Mouse (Mus musculus): Measurements from ENCODE around the gene Focad. TPM values are rescaled to one million over a fixed set of nuclear protein-coding genes. Genes with fewer than 3 reads are reported as not detected.

The Focad gene
- polyA plus RNA-seq, 1 experiment from 2014 or later, result 13.3 TPM

GRCm38 (mm10) chr4:88245494-88245893, 151.1 kb downstream of the Focad start:
- Histone ChIP-seq H3K4me1 (ENCODE audit: control insufficient read depth, insufficient read depth, low read length) (no peaks in the 10 kb centered on the region), H3K4me3 (ENCODE audit: low read depth, low read length) (no peak overlapping the region), H3K27ac (ENCODE audit: low read length) (no peak overlapping the region), H3K9ac (ENCODE audit: low read depth, low read length) (0 out of 2 replicates have a peak overlapping the region, but pooled peaks have one; percentile 36), H3K9me3 (replicated peaks; ENCODE audit: control insufficient read depth, low read length, poor library complexity, severe bottlenecking) (no peaks in the 10 kb centered on the region), H3K36me3 (ENCODE audit: control insufficient read depth, insufficient read depth, low read length) (no peaks in the 10 kb centered on the region), H3K4me2 (ENCODE audit: low read length) (no peak overlapping the region), H3K27me3 (ENCODE audit: control insufficient read depth, insufficient read depth, low read depth, low read length) (no peaks in the 10 kb centered on the region)
- ATAC-seq, result no peak
- 67% methylated on average over 4 of the region's 4 CpGs for WGBS

GRCm38 (mm10) chr4:88261349-88261748, 166.9 kb downstream of the Focad start:
- ATAC-seq, result no peak
- Histone ChIP-seq H3K9ac (ENCODE audit: low read depth, low read length) (no peak overlapping the region), H3K4me1 (ENCODE audit: control insufficient read depth, insufficient read depth, low read length) (peaks cover 11% of the 10 kb centered on the region), H3K4me2 (ENCODE audit: low read length) (no peak overlapping the region), H3K9me3 (replicated peaks; ENCODE audit: control insufficient read depth, low read length, poor library complexity, severe bottlenecking) (no peaks in the 10 kb centered on the region), H3K27me3 (ENCODE audit: control insufficient read depth, insufficient read depth, low read depth, low read length) (no peaks in the 10 kb centered on the region), H3K4me3 (ENCODE audit: low read depth, low read length) (no peak overlapping the region), H3K36me3 (ENCODE audit: control insufficient read depth, insufficient read depth, low read length) (no peaks in the 10 kb centered on the region), H3K27ac (ENCODE audit: low read length) (no peak overlapping the region)
- WGBS, result 87% methylated on average over 5 of the region's 5 CpGs

- Histone ChIP-seq H3K4me1 (ENCODE audit: control insufficient read depth, insufficient read depth, low read length) (peaks cover 11% of the 10 kb centered on the region), H3K4me3 (ENCODE audit: low read depth, low read length) (no peak overlapping the region), H3K9me3 (replicated peaks; ENCODE audit: control insufficient read depth, low read length, poor library complexity, severe bottlenecking) (no peaks in the 10 kb centered on the region), H3K9ac (ENCODE audit: low read depth, low read length) (no peak overlapping the region), H3K36me3 (ENCODE audit: control insufficient read depth, insufficient read depth, low read length) (no peaks in the 10 kb centered on the region), H3K27ac (ENCODE audit: low read length) (peak overlapping the region; percentile 38; the same call in 1 of the 2 replicates), H3K4me2 (ENCODE audit: low read length) (no peak overlapping the region), H3K27me3 (ENCODE audit: control insufficient read depth, insufficient read depth, low read depth, low read length) (no peaks in the 10 kb centered on the region)
- no peak for ATAC-seq
- 33% methylated on average over 1 of the region's 1 CpGs for WGBS
Observed at GRCm38 (mm10) chr4:88264536-88264935, 170.1 kb downstream of the Focad start.

DNA sequence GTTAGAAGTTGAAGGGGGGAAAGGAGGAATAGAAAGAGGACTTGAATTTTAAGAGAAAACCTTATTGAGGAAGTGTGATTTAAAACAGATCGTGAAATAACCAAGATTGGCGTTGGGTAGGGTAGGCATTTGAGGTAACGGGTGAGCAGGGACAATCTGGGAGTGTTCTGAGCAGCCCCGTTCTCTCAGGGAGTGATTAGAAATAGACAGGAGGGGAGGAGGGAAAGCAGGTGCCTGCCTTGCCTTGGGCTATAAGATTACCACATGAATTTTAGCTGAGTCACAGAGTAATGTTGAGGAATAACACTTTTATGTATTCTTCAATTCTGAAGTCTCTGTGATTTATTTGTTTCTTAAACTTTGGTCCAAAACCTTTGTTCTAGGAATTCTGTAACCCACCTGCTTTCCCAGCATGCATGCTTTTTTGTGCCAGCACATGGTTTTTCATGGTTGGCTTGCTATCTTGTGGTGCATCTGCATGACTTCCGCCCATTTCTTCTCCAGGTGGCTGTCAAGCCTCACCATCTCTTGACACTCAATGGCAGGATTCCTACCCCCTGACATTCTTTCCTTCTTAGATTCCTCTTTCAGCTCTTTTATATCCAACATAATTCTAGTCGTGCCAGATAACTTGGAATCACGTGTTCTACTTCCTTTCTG, 176.1 kb downstream of the Focad start:
- Histone ChIP-seq H3K36me3 (ENCODE audit: control insufficient read depth, insufficient read depth, low read length) (no peaks in the 10 kb centered on the region), H3K9ac (ENCODE audit: low read depth, low read length) (no peak overlapping the region), H3K4me1 (ENCODE audit: control insufficient read depth, insufficient read depth, low read length) (no peaks in the 10 kb centered on the region), H3K27me3 (ENCODE audit: control insufficient read depth, insufficient read depth, low read depth, low read length) (no peaks in the 10 kb centered on the region), H3K27ac (ENCODE audit: low read length) (no peak overlapping the region), H3K9me3 (replicated peaks; ENCODE audit: control insufficient read depth, low read length, poor library complexity, severe bottlenecking) (no peaks in the 10 kb centered on the region), H3K4me2 (ENCODE audit: low read length) (no peak overlapping the region), H3K4me3 (ENCODE audit: low read depth, low read length) (no peak overlapping the region)
- 80% methylated on average over 7 of the region's 7 CpGs for WGBS
- ATAC-seq, result no peak

- H3K27ac ChIP-seq (ENCODE audit: low read length), result no peak overlapping the region
- no peak for ATAC-seq
Observed at GRCm38 (mm10) chr4:88275571-88276041, 181.2 kb downstream of the Focad start.

GRCm38 (mm10) chr4:88276058-88276734, 181.8 kb downstream of the Focad start:
- no peak overlapping the region for H3K4me3 ChIP-seq (ENCODE audit: low read depth, low read length)
- no peak overlapping the region for H3K9ac ChIP-seq (ENCODE audit: low read depth, low read length)
- H3K4me2 ChIP-seq (ENCODE audit: low read length), result no peak overlapping the region
- H3K27me3 ChIP-seq (ENCODE audit: control insufficient read depth, insufficient read depth, low read depth, low read length), result no peaks in the 10 kb centered on the region
- no peaks in the 10 kb centered on the region for H3K9me3 ChIP-seq (replicated peaks; ENCODE audit: control insufficient read depth, low read length, poor library complexity, severe bottlenecking)
- no peaks in the 10 kb centered on the region for H3K36me3 ChIP-seq (ENCODE audit: control insufficient read depth, insufficient read depth, low read length)
- WGBS, result 78% methylated on average over 4 of the region's 4 CpGs
- ATAC-seq, result peak; percentile 42; the same call in 1 of the 2 replicates
- H3K27ac ChIP-seq (ENCODE audit: low read length), result no peak overlapping the region
- peaks cover 2% of the 10 kb centered on the region; the same call in 1 of the 2 replicates for H3K4me1 ChIP-seq (ENCODE audit: control insufficient read depth, insufficient read depth, low read length)

More at GRCm38 (mm10) chr4:88275571-88276041, 181.2 kb downstream of the Focad start:
- no peaks in the 10 kb centered on the region for H3K36me3 ChIP-seq (ENCODE audit: control insufficient read depth, insufficient read depth, low read length)
- peaks cover 2% of the 10 kb centered on the region; the same call in 1 of the 2 replicates for H3K4me1 ChIP-seq (ENCODE audit: control insufficient read depth, insufficient read depth, low read length)
- 49% methylated on average over 6 of the region's 6 CpGs for WGBS
- no peaks in the 10 kb centered on the region for H3K27me3 ChIP-seq (ENCODE audit: control insufficient read depth, insufficient read depth, low read depth, low read length)
- H3K4me2 ChIP-seq (ENCODE audit: low read length), result no peak overlapping the region
- peak overlapping the region; percentile 6; the same call in 1 of the 2 replicates for H3K9ac ChIP-seq (ENCODE audit: low read depth, low read length)
- no peaks in the 10 kb centered on the region for H3K9me3 ChIP-seq (replicated peaks; ENCODE audit: control insufficient read depth, low read length, poor library complexity, severe bottlenecking)
- no peak overlapping the region for H3K4me3 ChIP-seq (ENCODE audit: low read depth, low read length)

- ATAC-seq, result no peak
- H3K4me3 ChIP-seq (ENCODE audit: low read depth, low read length), result no peak overlapping the region
- no peak overlapping the region for H3K9ac ChIP-seq (ENCODE audit: low read depth, low read length)
- no peak overlapping the region for H3K27ac ChIP-seq (ENCODE audit: low read length)
- H3K36me3 ChIP-seq (ENCODE audit: control insufficient read depth, insufficient read depth, low read length), result no peaks in the 10 kb centered on the region
- H3K4me2 ChIP-seq (ENCODE audit: low read length), result no peak overlapping the region
- WGBS, result 83% methylated on average over 2 of the region's 2 CpGs
- no peaks in the 10 kb centered on the region for H3K9me3 ChIP-seq (replicated peaks; ENCODE audit: control insufficient read depth, low read length, poor library complexity, severe bottlenecking)
- H3K4me1 ChIP-seq (ENCODE audit: control insufficient read depth, insufficient read depth, low read length), result peaks cover 2% of the 10 kb centered on the region; the same call in 1 of the 2 replicates
- no peaks in the 10 kb centered on the region for H3K27me3 ChIP-seq (ENCODE audit: control insufficient read depth, insufficient read depth, low read depth, low read length)
Observed at GRCm38 (mm10) chr4:88278524-88278923, 184.1 kb downstream of the Focad start.

GRCm38 (mm10) chr4:88280536-88280935, 186.1 kb downstream of the Focad start:
- Histone ChIP-seq H3K4me3 (ENCODE audit: low read depth, low read length) (no peak overlapping the region), H3K9ac (ENCODE audit: low read depth, low read length) (no peak overlapping the region), H3K27ac (ENCODE audit: low read length) (no peak overlapping the region), H3K9me3 (replicated peaks; ENCODE audit: control insufficient read depth, low read length, poor library complexity, severe bottlenecking) (no peaks in the 10 kb centered on the region), H3K27me3 (ENCODE audit: control insufficient read depth, insufficient read depth, low read depth, low read length) (no peaks in the 10 kb centered on the region), H3K4me2 (ENCODE audit: low read length) (no peak overlapping the region), H3K4me1 (ENCODE audit: control insufficient read depth, insufficient read depth, low read length) (peaks cover 2% of the 10 kb centered on the region; the same call in 1 of the 2 replicates), H3K36me3 (ENCODE audit: control insufficient read depth, insufficient read depth, low read length) (no peaks in the 10 kb centered on the region)
- 97% methylated on average over 2 of the region's 2 CpGs for WGBS
- ATAC-seq, result no peak

DNA sequence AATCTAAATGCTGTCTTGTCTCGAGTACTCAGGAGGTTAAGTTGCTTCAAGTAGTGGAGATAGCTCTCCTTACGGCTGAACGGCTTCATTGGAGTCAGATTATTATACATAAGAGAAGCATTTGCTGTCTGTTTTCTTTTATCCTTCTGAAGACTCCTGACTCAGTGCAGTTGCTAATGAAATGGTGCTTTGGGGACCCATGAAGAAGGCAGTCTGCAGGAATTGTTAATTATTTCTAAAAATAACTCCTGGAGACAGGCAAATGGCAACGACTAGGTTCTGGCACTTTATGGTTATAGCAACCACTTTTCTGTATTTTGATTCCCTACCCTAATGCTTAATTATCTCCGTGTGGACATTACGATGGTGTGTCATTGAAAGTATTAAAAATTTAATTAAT, 201.1 kb downstream of the Focad start:
- Histone ChIP-seq H3K27me3 (ENCODE audit: control insufficient read depth, insufficient read depth, low read depth, low read length) (no peaks in the 10 kb centered on the region), H3K4me3 (ENCODE audit: low read depth, low read length) (no peak overlapping the region), H3K4me2 (ENCODE audit: low read length) (no peak overlapping the region), H3K4me1 (ENCODE audit: control insufficient read depth, insufficient read depth, low read length) (no peaks in the 10 kb centered on the region), H3K27ac (ENCODE audit: low read length) (no peak overlapping the region; the same call in 1 of the 2 replicates), H3K9me3 (replicated peaks; ENCODE audit: control insufficient read depth, low read length, poor library complexity, severe bottlenecking) (no peaks in the 10 kb centered on the region), H3K9ac (ENCODE audit: low read depth, low read length) (no peak overlapping the region), H3K36me3 (ENCODE audit: control insufficient read depth, insufficient read depth, low read length) (no peaks in the 10 kb centered on the region)
- ATAC-seq, result no peak
- 56% methylated on average over 6 of the region's 6 CpGs for WGBS

Data from midbrain, embryonic 16.5 days (tissue).